Mouse (Mus musculus): ENCODE measurements around the gene Copg2.
"Not testable (repeated sequence)": the region's sequence is repeated elsewhere in the genome, so short reads cannot be mapped to it uniquely, and the experiment has no call there.

Gene Copg2

DNA sequence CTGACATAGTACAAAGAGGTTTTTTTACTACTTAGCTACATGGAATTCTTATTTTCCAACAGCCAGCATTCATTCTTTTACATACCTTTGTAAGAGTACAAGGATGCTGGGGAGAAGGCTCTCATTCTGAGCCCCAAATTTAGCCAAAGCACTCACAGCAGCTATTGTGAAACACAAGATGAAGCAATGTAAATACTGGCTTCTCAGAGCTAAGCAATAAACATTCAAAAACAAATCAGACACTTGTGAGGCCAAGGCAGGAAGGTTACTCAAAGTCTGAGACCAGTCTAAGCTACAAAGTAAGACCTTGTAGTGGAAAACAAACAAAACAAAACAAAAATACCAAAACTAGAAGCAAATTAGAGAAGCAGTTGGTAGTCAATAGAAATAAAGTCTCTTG is 83.0 kb downstream of the Copg2 start:
- no peak for DNase-seq (ENCODE audit: low spot score in 2 of 2)

DNA sequence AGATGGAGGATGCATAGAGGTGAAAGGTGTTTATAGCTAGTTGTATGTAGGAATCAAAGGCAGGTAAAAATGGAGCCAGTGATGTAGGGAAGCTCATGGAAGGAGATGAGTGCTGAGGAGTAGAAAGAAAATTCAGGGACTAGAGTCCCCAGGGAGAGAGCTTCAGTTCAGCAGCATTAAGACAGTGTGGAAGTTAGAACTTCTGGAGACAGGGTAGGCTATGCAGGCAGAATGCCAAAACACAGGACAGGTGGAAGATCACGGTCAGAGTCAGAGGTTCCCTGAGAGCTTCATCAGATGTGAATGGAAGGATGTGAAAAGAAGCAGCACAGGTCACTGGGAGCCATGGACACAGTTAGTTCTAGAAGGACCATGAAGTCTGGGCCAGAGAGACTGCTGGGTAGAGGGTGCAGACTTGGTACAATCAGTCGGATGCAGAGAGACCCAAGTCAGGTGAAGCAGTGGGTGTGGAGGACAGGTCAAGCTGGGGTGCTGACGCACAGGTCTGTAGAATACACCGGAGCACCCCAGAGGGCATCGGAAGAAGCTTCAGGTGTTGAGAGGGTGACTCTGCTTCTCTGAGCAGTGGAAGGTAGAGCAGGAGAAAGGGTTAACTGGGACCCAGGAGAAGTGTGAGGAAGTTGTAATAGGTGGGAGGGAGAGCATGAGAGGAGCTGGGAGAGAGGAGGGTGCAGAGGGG is 91.4 kb downstream of the Copg2 start:
- DNase-seq (ENCODE audit: low spot score in 2 of 2) = no peak

DNA sequence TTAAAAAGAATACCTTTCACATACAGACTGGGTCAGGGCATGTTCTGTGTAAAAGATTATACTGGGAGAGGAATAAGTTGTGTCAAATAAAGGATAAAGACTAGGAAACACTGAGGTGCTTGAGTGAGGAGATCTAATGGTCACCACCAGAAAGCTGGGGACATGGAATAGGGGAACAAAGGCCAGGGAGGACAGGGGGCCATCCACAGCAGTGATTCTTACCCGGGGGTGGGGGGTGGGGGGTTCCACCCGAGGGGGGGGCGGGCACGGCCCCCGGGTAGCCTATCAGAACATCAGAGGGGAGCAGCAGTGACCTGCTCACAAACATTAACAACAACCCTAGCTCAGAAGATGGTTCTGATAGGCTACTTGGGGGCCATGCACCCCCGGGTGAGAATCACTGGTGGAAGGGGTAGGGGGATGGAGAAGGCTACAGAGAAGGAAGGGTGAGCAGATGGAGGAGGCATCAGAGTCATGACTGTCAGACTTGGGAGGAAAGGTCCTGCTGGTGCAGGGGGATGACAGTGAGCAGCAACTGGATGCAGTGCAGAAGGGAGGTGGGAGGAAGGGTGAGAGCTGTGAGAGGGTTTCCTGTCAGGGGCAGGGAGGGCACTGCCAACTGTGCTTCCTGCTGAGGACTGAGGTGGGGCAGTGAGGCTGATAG is 92.1 kb downstream of the Copg2 start:
- peak; percentile 26 to 49 for DNase-seq (ENCODE audit: low spot score in 2 of 2)

DNA sequence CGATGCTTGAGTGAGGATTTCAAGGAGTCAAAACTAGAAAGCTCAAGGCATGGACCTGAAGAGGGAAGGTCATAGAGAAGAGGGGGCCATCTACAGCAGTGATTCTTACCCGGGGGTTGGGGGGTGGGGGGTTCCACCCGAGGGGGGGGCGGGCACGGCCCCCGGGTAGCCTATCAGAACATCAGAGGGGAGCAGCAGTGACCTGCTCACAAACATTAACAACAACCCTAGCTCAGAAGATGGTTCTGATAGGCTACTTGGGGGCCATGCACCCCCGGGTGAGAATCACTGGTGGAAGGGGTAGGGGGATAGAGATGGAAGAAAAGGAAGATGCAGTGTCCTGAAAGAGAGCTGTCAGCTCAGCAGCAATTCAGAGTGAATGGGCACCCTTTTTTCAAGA is 93.7 kb downstream of the Copg2 start:
- DNase-seq (ENCODE audit: low spot score in 2 of 2) = not testable (repeated sequence)

DNA sequence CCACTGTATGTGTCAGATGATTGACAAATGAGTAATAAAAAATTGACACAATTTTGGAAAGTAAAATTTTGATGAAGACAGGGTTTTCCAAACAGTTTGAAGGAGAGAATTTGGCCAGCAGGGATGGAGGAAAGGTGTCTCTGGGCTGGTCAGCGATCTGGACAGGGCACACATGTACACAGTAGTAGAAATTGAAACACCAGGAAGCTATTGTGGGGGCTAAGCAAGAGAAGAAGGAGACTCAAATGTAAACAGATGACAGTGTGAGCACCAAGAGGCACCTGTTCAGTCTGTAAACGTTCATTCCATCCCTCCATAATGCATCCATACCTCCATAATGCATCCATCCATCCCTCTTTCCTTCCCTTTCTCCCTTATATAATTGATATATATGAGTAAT is 145.4 kb downstream of the Copg2 start:
- DNase-seq (ENCODE audit: low spot score in 2 of 2) = no peak

DNA sequence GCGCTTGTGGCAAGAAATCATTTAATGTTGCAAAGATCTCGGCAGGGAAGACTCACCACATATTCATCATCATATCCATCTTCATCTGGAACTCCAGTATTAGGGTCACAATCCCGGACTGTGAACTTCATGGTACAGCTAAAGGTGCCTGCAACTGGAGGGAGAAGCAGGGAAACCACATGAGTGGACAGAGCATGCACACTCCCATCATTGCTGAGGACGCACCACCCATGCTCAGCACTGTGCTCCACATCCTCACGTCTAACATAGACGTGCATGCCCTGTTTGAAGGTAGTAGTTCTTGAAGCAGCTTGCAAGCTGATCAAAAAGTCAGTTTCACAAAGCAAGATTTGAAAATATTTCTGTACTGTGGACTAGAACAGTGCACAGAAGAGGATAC is 146.1 kb downstream of the Copg2 start:
- no peak for DNase-seq (ENCODE audit: low spot score in 2 of 2)

DNA sequence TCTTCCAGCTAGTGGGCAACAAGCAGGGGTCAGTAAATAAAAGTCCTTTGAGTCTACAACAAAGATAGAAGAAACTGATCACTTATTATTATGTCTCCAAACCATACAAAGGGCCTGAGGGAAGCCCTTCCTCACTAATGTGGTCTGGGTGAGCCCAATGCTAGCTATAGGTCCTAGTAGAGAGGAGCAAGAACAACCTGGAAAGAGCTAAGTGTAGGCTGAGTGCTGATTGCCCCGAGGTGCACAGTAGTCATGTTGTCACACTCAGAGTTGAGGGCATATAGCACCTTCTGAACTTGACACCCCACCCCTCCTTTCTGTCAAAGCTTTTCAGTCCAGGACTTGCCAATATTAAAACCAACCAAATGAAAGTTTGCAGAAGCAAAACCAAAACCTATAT is 146.7 kb downstream of the Copg2 start:
- no peak for DNase-seq (ENCODE audit: low spot score in 2 of 2)

DNA sequence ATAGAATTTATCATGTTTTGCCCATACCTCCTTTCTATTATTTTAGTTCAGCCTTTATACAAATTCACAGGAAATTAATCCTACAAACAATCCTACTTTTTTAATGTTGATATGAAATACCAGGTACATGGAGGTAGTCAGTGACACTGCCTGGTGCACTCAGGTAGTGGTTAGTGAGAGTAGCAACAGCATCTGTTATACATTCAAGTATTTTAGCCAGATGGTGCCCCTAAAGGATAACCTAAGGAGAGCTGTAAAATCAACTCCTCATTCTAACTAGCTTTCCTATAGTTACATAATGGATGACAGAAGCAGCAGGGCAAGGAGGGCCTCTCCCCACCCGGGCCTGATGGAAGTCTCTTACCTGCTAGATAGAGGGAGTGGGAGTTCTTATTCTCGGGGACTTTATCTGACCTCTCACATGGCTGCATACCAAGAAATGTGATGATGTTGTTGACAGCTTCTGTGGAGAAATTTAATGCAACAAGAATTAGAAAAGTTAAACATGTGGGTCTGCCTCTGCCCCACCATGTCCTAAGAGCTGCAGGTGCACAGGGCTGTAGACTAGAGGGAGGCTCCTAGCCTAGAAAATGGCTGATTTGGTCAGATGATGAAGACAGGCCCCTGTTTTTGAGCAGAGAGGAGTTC is 147.4 kb downstream of the Copg2 start:
- DNase-seq (ENCODE audit: low spot score in 2 of 2) = no peak

DNA sequence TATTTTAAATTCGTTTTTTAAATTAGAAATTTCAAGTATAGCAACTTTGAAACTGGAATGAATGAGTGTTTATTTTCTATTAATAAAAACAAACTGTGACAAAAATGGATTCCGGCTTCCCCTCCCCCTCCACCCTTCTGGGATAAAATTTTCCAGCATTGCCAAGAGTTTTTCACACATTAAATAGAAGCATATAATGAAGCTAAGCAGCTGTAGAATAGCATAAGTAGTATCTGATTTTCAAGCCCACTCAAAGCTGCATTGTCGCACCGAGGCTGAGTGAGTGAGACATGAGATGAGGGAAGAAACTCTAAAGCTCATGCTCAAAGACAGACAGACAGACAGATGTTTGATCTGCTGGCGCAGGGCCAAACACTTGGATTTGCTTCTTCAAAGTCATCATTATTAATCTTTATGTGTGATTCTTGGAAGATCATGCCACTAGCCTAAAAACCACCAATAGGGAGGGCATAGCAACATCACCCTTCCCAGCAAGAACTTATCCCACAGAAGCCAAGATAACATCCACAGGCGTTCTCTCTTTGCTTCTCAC is 148.2 kb downstream of the Copg2 start:
- no peak for DNase-seq (ENCODE audit: low spot score in 2 of 2)

DNA sequence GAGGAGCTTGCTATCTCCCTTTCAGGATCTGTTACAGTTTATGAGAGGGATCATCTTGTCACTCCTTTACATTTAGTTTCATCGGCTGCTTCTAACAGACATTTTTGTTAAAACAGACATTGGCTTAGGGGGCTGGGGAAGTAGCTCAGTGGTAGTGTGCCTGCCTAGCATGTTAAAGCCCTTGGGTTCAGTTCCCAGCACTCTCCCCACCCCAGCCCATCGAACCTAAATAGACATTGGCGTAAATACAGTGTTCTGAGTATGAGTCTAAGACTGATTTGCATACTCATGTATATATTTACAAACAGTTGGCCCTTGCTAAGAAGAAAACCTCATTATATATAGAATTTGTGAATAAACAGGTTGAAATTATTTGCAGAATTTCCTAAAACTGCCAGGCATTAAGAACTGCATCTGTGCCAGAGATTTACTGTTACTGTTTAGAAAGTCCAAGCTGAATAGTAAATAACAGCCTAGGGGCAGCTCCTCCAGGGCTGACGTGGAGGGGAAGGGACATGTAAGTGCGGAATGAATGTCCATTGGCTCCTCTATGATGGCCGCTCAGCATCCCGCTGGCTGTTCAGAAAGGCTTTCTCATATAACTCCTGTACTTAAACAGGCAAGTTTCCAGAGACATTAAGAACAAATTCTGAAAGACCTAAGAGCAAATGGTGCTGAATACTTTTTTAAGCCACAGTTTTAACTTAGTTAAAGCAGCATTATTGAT is 148.8 kb downstream of the Copg2 start:
- no peak for DNase-seq (ENCODE audit: low spot score in 2 of 2)

DNA sequence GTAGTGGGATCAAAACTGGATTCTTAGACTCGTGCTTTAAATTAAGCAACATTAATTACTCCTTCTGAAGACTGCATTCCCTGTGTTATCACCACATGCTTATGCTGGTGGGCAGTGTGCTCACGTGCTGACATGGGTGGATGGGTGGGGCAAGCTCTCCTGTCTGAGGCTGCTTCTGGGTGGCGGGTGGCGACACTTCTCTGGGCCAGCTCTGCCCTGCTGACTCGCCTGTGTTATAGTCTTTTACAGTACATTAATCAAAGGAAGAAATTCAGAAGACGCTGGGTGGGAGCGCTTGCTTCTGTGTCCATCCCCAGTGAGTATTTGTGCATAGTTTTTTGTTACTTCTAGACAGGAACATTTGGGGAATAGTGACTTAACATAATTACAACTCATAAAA is 151.0 kb downstream of the Copg2 start:
- DNase-seq (ENCODE audit: low spot score in 2 of 2) = no peak

DNA sequence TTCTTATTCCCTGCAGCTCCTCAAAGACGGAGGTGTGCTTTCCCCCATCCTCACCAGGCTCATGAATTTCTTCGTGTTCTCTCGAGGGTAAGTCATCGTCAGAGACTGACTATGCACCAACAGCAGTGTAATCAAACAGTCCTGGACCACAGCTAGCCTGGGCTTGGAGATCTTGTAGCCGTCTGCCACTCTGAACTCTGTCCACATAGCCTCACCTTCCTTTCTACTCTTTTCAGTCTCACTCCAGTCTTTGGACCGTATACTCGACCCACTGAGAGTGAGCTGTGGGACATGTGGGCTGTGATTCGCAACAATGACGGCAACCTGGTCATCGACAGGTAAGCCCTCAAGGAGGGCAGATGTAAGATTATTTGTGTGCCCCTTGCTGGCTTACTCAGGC is 151.7 kb downstream of the Copg2 start:
- no peak for DNase-seq (ENCODE audit: low spot score in 2 of 2)

DNA sequence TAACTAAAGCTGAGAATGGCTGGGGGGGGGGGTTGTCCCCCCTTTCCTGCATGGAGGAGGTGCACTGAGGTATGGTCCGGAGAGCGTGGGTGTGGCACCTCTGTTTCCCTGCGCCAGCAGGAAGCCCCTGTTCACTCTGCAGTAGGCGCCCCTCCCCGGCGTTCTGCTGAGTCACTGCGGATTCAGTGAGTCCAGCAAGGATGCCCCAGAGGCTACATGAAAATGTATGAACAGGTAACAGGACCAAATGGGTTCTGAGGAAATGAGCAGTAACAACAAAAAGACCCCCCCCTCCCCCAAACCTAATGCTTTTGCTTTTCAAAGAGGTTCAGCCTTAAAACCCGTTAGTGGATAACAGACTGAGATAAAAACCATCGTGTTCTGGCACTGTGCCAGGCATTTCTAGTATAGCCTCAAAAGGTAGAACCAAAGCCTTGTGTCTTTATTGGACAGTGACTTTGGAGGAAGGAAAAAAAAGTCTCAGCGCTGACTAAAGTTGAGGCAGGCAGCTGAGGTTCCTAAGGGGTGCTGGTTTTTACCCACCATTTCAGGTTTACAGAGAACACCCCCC is 157.3 kb downstream of the Copg2 start:
- no peak for DNase-seq (ENCODE audit: low spot score in 2 of 2)

DNA sequence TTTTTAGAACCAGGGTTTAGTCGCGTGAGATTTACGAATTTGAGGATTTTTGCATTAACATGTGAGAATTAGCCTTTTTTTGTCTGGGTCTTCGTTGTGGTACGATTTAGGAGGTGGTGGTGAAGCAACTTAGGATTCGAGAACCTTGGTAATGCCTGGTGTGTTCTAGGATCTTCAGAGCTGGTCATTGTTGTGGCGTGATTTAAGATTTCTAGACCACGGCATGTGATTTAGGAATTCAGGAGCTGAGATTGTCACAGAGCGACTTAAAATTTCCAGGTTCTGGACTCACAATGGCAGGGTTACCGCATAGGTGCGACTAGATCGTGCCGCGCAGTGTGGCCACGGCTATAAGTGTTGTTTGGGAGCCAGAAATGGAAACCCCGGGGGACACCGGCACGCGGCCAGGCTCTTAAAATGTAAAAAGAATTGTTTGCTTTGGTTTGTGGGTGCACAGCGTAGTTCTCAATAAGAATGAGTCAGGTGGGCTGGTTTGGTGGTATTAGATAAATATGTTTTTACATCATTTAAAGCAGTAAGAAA is 158.1 kb downstream of the Copg2 start:
- DNase-seq (ENCODE audit: low spot score in 2 of 2) = no peak

DNA sequence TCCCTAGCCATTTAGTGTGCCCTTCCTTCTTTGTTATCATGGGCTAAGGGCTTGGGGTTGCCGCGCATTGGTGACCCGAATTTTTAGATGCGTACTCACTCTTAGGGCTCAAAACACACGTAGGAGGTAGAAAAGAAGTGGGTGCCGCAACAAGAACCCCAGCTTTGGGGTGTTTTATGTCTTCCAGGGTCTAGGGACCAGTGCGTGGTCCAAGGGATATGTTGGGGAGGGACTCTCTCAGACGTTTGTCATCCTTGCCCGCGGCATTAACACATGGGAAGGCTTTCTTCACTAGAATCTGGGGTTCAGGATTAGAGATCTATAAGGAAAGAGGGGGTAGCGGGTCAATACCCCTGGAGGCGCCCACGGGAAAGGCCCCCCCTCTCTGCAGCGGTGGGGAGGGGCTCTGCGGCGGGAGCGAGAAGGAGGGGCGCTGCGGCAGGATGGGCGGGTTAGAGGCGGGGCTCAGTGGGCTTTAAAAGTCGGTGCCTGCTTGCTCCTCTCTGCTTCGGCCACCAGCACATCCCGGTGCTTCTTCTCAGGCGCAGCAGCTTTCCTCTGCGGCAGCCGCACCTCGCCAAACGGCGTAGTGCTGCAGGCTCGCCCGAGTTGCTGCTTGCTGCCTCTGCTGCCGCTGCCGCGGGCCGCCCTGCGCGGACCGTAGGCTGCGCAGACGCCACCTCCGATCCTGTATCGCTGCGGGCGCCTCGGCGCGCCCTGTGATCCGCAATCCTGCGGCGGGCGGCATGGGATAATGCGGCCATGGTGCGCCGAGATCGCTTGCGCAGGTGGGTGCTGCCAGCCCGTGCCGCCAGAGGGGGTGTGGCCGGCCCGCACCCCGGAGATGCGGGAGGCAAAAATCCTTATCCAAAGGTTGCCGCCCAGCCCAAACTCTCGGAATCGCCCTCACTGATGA is 158.8 kb downstream of the Copg2 start:
- DNase-seq (ENCODE audit: low spot score in 2 of 2) = no peak

DNA sequence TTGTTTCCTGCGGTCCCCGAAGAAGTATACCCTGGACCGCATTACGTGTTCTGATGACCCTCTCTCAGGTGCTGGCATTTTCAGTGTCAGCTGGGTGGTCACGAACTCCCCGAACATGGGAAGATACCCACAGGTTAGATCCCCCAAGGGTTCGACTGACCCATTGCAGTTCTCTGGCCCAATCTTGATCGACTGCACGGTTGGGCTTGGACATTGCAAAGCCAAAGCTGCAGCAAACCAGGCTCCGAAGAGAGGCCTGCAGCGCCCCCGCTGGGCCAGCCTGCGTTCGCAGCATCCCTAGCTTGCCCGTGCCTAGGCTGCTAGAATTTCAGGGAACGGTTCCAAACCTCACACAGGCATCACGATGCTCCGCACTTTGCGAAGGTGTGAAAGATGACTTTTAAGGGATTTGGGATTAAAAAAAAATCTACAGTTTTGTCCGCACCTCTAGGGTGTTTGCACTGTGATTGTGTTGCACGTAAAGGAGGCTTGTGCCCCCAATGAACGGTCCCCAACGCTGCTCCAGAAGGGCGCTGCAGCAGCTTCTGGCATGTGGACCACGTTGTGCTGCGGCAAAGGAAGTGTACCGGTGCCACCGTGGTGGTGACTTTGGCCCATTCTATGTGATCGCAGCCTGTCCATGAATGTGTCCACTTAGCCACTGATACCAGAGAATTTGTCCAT is 159.6 kb downstream of the Copg2 start:
- no peak for DNase-seq (ENCODE audit: low spot score in 2 of 2)

DNA sequence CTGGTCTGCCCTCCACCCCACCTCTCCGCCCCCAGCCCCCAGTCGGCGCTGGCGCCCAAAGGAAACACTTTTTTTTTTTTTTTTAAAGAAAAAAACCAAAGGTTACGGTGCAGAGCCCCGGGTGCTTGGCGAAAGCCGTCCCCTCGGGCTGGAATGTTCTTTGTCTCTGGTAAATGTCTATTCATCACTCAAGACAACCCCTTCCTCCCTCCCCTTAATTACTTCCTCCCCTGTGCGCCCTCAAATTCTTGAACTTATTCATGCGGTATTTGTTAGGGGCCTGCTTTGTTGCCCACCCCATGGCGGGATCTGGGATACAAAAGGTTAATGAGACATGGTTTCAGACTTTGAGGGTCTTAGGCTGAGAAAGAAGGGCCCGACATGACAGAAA is 160.2 kb downstream of the Copg2 start:
- no peak for DNase-seq (ENCODE audit: low spot score in 2 of 2)

DNA sequence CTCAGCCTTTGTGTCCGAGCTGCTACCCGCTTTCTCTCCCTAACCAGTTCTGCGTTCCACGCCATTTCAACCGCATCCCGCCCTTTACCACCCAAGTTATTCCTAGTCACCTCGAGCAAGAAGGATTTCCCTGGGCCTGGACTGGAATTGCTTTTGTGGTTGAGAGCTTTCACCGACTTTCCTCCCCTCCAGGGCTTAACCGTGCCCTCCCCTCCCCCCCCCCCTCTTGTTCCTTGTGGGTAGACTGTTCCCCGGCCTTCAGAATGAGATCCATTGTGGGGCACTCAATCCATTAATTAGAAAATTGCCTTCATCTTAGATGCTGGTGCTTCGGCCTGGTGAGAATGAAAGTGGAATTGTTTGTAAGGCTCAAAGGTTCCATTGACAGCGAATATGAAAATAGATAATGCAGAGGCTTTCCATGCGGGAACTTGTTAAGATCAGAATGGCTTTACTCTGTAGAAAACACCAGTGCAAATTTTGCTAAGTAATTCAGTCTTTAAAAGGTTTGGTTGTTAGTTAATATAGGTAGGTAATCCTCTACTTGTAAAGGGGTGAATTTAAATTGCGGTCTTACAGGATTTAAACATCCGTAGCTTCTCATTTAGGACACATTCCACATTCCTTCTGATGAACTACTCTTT is 160.7 kb downstream of the Copg2 start:
- no peak for DNase-seq (ENCODE audit: low spot score in 2 of 2)

DNA sequence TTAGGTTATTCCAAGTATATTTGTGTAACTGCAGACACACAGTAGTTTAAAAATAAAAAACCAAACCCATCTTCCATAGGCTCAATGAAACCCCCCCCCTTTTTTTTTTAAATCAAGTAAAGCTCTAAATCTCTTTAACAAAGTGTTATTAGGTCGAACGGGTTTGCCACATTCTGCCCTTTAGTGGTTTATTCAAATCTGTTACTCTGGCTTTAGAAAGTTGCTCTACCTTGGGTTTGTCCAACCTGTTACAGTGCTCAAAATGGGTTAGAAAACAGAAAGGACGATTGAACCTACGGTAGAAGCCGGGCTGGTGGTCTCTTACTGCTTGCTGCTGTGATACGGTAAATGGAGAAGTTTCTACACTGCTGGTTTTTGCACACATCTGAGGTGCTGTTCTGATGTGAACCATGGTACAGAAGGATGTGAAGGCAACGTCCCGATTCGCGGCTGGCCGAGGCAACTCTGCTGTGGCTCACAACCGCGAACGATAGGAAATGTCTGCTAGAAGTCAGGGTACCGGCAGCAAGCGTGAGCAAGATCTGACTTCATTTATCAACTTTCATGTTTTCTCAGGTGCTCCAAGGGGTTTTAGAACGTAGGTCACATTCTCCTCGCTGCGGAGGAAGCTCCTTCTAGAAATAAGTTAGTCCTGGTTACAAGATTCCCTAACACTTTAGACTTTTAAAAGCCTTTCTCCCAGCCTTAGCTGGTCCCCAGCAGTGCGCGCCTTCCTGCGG is 161.4 kb downstream of the Copg2 start:
- DNase-seq (ENCODE audit: low spot score in 2 of 2) = no peak
